Mouse (Mus musculus) stomach, postnatal 0 days (tissue): ENCODE data around the gene Rasl11a. TPM values are rescaled to one million over a fixed set of nuclear protein-coding genes. Genes with fewer than 3 reads are reported as not detected.

Experiments used
- ATAC-seq: fragments of 200-750 bp; cut with Nextera tagmentation; 2 replicates; pipeline ENCODE4 v1.8.0; 2017; ENCODE audit not compliant: low FRiP score, low TSS enrichment
- DNase-seq: peaks from one replicate; pipeline ENCODE4 v3.0.0-alpha.2; 2016; ENCODE audit warnings: low spot score
- H3K27ac ChIP-seq: fragments of 300-500 bp; sonication (generic); replicated peaks from 2 replicates; pipeline ENCODE4 v1.5.1; 2014; ENCODE audit warnings: mild to moderate bottlenecking, control low read depth
- H3K27me3 ChIP-seq: fragments of 300-500 bp; sonication (generic); 2 replicates; pipeline ENCODE4 v1.6.1; 2014; ENCODE audit warnings: low read length; ENCODE audit not compliant: control insufficient read depth, insufficient read depth
- H3K36me3 ChIP-seq: fragments of 300-500 bp; sonication (generic); 2 replicates; pipeline ENCODE4 v1.6.1; 2014; ENCODE audit warnings: low read length, mixed read lengths; ENCODE audit not compliant: control insufficient read depth, insufficient read depth
- H3K4me1 ChIP-seq: fragments of 300-500 bp; sonication (generic); replicated peaks from 2 replicates; pipeline ENCODE4 v1.6.1; 2014; ENCODE audit warnings: antibody characterized with exemption; ENCODE audit not compliant: control insufficient read depth, insufficient read depth
- H3K4me2 ChIP-seq: fragments of 300-500 bp; sonication (generic); replicated peaks from 2 replicates; pipeline ENCODE4 v1.6.1; 2014; ENCODE audit warnings: low read depth, mild to moderate bottlenecking, control low read depth, moderate library complexity
- H3K4me3 ChIP-seq: fragments of 300-500 bp; sonication (generic); 2 replicates; pipeline ENCODE4 v1.5.1; 2014; ENCODE audit warnings: low read depth, low read length, control low read depth
- H3K9ac ChIP-seq: fragments of 300-500 bp; sonication (generic); 2 replicates; pipeline ENCODE4 v1.6.1; 2014; ENCODE audit warnings: mild to moderate bottlenecking, low read length, control low read depth, mixed read lengths
- H3K9me3 ChIP-seq: fragments of 300-500 bp; sonication (generic); 2 replicates; pipeline ENCODE4 v1.6.1; 2016; ENCODE audit warnings: low read length; ENCODE audit not compliant: control insufficient read depth
- CTCF ChIP-seq: IDR thresholded peaks from 2 replicates; pipeline ENCODE4 v1.5.1; 2016; ENCODE audit warnings: antibody characterized with exemption, low read depth, mild to moderate bottlenecking, moderate library complexity
- EP300 ChIP-seq: optimal IDR thresholded peaks from 2 replicates; pipeline ENCODE3; 2016; ENCODE audit warnings: antibody characterized with exemption
- WGBS: fragments of 180-500 bp; shearing (Covaris S2); extraction: QIAGEN DNeasy Blood & Tissue Kit; methylation state at CpG from one replicate; pipeline ENCODE4 v1.1.7; 2014; 5-methylcytosine and 5-hydroxymethylcytosine counted together
- polyA plus RNA-seq: library from polyadenylated mRNA; unstranded; fragments of >200 nt; fragmentation: Nextera tagmentation; extraction: Ambion mirVana; gene quantifications from 2 replicates; pipeline ENCODE4 v1.2.1, GENCODE M21; 2015

Rasl11a gene
- polyA plus RNA-seq, 1 experiment from 2014 or later = 13.8 TPM

GRCm38 (mm10) chr5:146813421-146813820 lies 31.4 kb upstream of the Rasl11a start:
- H3K36me3 ChIP-seq = no peaks in the 10 kb centered on the region
- H3K27ac ChIP-seq = no peak overlapping the region
- TF ChIP-seq EP300 (no peak), CTCF (peak; percentile 33)
- no peak overlapping the region for H3K9ac ChIP-seq
- no peak overlapping the region for H3K4me2 ChIP-seq
- no peak for ATAC-seq
- 84% methylated on average over 4 of the region's 4 CpGs for WGBS
- DNase-seq = no peak
- no peaks in the 10 kb centered on the region for H3K9me3 ChIP-seq
- H3K4me3 ChIP-seq = no peak overlapping the region
- H3K27me3 ChIP-seq = no peaks in the 10 kb centered on the region
- no peaks in the 10 kb centered on the region for H3K4me1 ChIP-seq

GRCm38 (mm10) chr5:146815394-146815793 lies 29.5 kb upstream of the Rasl11a start:
- Histone ChIP-seq H3K9ac (no peak overlapping the region), H3K36me3 (no peaks in the 10 kb centered on the region), H3K9me3 (no peaks in the 10 kb centered on the region), H3K4me1 (no peaks in the 10 kb centered on the region), H3K4me3 (no peak overlapping the region), H3K4me2 (no peak overlapping the region), H3K27ac (no peak overlapping the region), H3K27me3 (no peaks in the 10 kb centered on the region)
- 74% methylated on average over 4 of the region's 4 CpGs for WGBS
- DNase-seq (no peak), ATAC-seq (no peak)
- TF ChIP-seq EP300 (no peak), CTCF (no peak)

- Histone ChIP-seq H3K9ac (no peak overlapping the region), H3K4me2 (no peak overlapping the region), H3K36me3 (no peaks in the 10 kb centered on the region), H3K27me3 (no peaks in the 10 kb centered on the region), H3K9me3 (no peaks in the 10 kb centered on the region), H3K27ac (no peak overlapping the region), H3K4me1 (no peaks in the 10 kb centered on the region), H3K4me3 (no peak overlapping the region)
- DNase-seq = no peak
- ATAC-seq = no peak
- TF ChIP-seq CTCF (no peak), EP300 (no peak)
- WGBS = 84% methylated on average over 8 of the region's 8 CpGs
These were observed 27.3 kb upstream of the Rasl11a start for GRCm38 (mm10) chr5:146817583-146817982.

GRCm38 (mm10) chr5:146818906-146819623 lies 25.8 kb upstream of the Rasl11a start:
- ATAC-seq (no peak), DNase-seq (no peak)
- Histone ChIP-seq H3K9me3 (no peaks in the 10 kb centered on the region), H3K9ac (no peak overlapping the region), H3K4me3 (no peak overlapping the region), H3K27ac (no peak overlapping the region), H3K36me3 (no peaks in the 10 kb centered on the region), H3K4me1 (no peaks in the 10 kb centered on the region), H3K27me3 (no peaks in the 10 kb centered on the region), H3K4me2 (no peak overlapping the region)
- TF ChIP-seq EP300 = no peak
- WGBS = 73% methylated on average over 8 of the region's 8 CpGs

GRCm38 (mm10) chr5:146823005-146823404 lies 21.9 kb upstream of the Rasl11a start:
- DNase-seq = no peak
- H3K36me3 ChIP-seq = no peaks in the 10 kb centered on the region
- ATAC-seq = no peak
- TF ChIP-seq EP300 (no peak), CTCF (no peak)
- H3K9ac ChIP-seq = no peak overlapping the region
- H3K27me3 ChIP-seq = no peaks in the 10 kb centered on the region
- WGBS = 71% methylated on average over 5 of the region's 5 CpGs
- no peaks in the 10 kb centered on the region for H3K4me1 ChIP-seq
- H3K27ac ChIP-seq = no peak overlapping the region
- H3K4me2 ChIP-seq = no peak overlapping the region
- H3K4me3 ChIP-seq = no peak overlapping the region
- H3K9me3 ChIP-seq = no peaks in the 10 kb centered on the region

GRCm38 (mm10) chr5:146829528-146829927 lies 15.3 kb upstream of the Rasl11a start:
- Histone ChIP-seq H3K9me3 (no peaks in the 10 kb centered on the region), H3K27me3 (no peaks in the 10 kb centered on the region), H3K4me3 (no peak overlapping the region), H3K9ac (no peak overlapping the region), H3K36me3 (no peaks in the 10 kb centered on the region), H3K27ac (no peak overlapping the region), H3K4me2 (no peak overlapping the region), H3K4me1 (no peaks in the 10 kb centered on the region; the same call in 1 of the 2 replicates)
- TF ChIP-seq EP300 = no peak
- no peak for TF ChIP-seq CTCF
- DNase-seq (no peak), ATAC-seq (no peak)
- 50% methylated on average over 8 of the region's 8 CpGs for WGBS
